Mouse (Mus musculus) heart, embryonic 12.5 days (tissue): Measurements from ENCODE around the gene Ppara. TPM values are rescaled to one million over a fixed set of nuclear protein-coding genes. Genes with fewer than 3 reads are reported as not detected.

Experiments used
- ATAC-seq: fragments of 200-750 bp; cut with Nextera tagmentation; 2 replicates; pipeline ENCODE4 v1.8.0; 2017; ENCODE audit warnings: moderate TSS enrichment, moderate library complexity; ENCODE audit not compliant: insufficient number of reproducible peaks, low FRiP score
- H3K27ac ChIP-seq: fragments of 300-500 bp; sonication (generic); 2 replicates; pipeline ENCODE4 v1.5.1; 2016; ENCODE audit warnings: mild to moderate bottlenecking, moderate library complexity; ENCODE audit not compliant: poor library complexity, severe bottlenecking
- H3K27me3 ChIP-seq: fragments of 300-500 bp; sonication (generic); replicated peaks from 2 replicates; pipeline ENCODE4 v1.6.1; 2016; ENCODE audit warnings: mild to moderate bottlenecking, moderate library complexity
- H3K36me3 ChIP-seq: fragments of 300-500 bp; sonication (generic); 2 replicates; pipeline ENCODE4 v1.6.1; 2016; ENCODE audit warnings: mild to moderate bottlenecking, moderate library complexity
- H3K4me1 ChIP-seq: fragments of 300-500 bp; sonication (generic); replicated peaks from 2 replicates; pipeline ENCODE4 v1.6.1; 2016; ENCODE audit warnings: mild to moderate bottlenecking
- H3K4me2 ChIP-seq: fragments of 300-500 bp; sonication (generic); 2 replicates; pipeline ENCODE4 v1.6.1; 2016; ENCODE audit warnings: mild to moderate bottlenecking, moderate library complexity
- H3K4me3 ChIP-seq: fragments of 300-500 bp; sonication (generic); 2 replicates; pipeline ENCODE4 v1.5.1; 2016; ENCODE audit warnings: mild to moderate bottlenecking
- H3K9ac ChIP-seq: fragments of 300-500 bp; sonication (generic); 2 replicates; pipeline ENCODE4 v1.6.1; 2016; ENCODE audit warnings: mild to moderate bottlenecking, moderate library complexity
- H3K9me3 ChIP-seq: fragments of 300-500 bp; sonication (generic); replicated peaks from 2 replicates; pipeline ENCODE4 v1.6.1; 2016; ENCODE audit warnings: mild to moderate bottlenecking, moderate library complexity
- WGBS: fragments of 180-500 bp; shearing (Covaris S2); methylation state at CpG from one replicate; pipeline ENCODE4 v1.1.7; 2016; 5-methylcytosine and 5-hydroxymethylcytosine counted together
- polyA plus RNA-seq: library from polyadenylated mRNA; unstranded; fragments of >200 nt; fragmentation: Nextera tagmentation; extraction: Ambion mirVana; gene quantifications from 2 replicates; pipeline ENCODE4 v1.2.1, GENCODE M21; 2016

The Ppara gene
- polyA plus RNA-seq, 1 experiment from 2014 or later = 3.3 TPM

GRCm38 (mm10) chr15:85698345-85699034 lies 36.3 kb upstream of the Ppara start:
- ATAC-seq = no peak
- 0 out of 2 replicates have a peak, but pooled peaks cover 9% of the 10 kb centered on the region for H3K27me3 ChIP-seq
- H3K36me3 ChIP-seq = peaks cover 71% of the 10 kb centered on the region
- H3K4me1 ChIP-seq = no peaks in the 10 kb centered on the region
- no peak overlapping the region for H3K4me2 ChIP-seq
- no peak overlapping the region for H3K4me3 ChIP-seq
- no peak overlapping the region for H3K9ac ChIP-seq
- no peak overlapping the region for H3K27ac ChIP-seq
- WGBS = 82% methylated on average over 14 of the region's 14 CpGs
- H3K9me3 ChIP-seq = no peaks in the 10 kb centered on the region

- 81% methylated on average over 5 of the region's 5 CpGs for WGBS
- no peak overlapping the region for H3K27ac ChIP-seq
- no peak overlapping the region for H3K4me3 ChIP-seq
- peaks cover 70% of the 10 kb centered on the region for H3K36me3 ChIP-seq
- 0 out of 2 replicates have a peak, but pooled peaks cover 6% of the 10 kb centered on the region for H3K27me3 ChIP-seq
- no peaks in the 10 kb centered on the region for H3K4me1 ChIP-seq
- ATAC-seq = no peak
- no peak overlapping the region for H3K9ac ChIP-seq
- H3K4me2 ChIP-seq = no peak overlapping the region
- H3K9me3 ChIP-seq = no peaks in the 10 kb centered on the region
Observed at GRCm38 (mm10) chr15:85699452-85699851, 35.3 kb upstream of the Ppara start.

GRCm38 (mm10) chr15:85699862-85700501 lies 34.8 kb upstream of the Ppara start:
- Histone ChIP-seq H3K4me2 (no peak overlapping the region), H3K4me1 (no peaks in the 10 kb centered on the region), H3K36me3 (peaks cover 70% of the 10 kb centered on the region), H3K9me3 (no peaks in the 10 kb centered on the region), H3K27ac (no peak overlapping the region), H3K27me3 (0 out of 2 replicates have a peak, but pooled peaks cover 6% of the 10 kb centered on the region), H3K9ac (no peak overlapping the region), H3K4me3 (no peak overlapping the region)
- WGBS = 86% methylated on average over 13 of the region's 13 CpGs
- no peak for ATAC-seq

GRCm38 (mm10) chr15:85700716-85701115 lies 34.1 kb upstream of the Ppara start:
- WGBS = 81% methylated on average over 9 of the region's 9 CpGs
- Histone ChIP-seq H3K27me3 (0 out of 2 replicates have a peak, but pooled peaks cover 6% of the 10 kb centered on the region), H3K4me2 (no peak overlapping the region), H3K36me3 (peaks cover 65% of the 10 kb centered on the region), H3K27ac (no peak overlapping the region), H3K9me3 (no peaks in the 10 kb centered on the region), H3K9ac (no peak overlapping the region), H3K4me3 (no peak overlapping the region), H3K4me1 (no peaks in the 10 kb centered on the region)
- no peak for ATAC-seq

DNA sequence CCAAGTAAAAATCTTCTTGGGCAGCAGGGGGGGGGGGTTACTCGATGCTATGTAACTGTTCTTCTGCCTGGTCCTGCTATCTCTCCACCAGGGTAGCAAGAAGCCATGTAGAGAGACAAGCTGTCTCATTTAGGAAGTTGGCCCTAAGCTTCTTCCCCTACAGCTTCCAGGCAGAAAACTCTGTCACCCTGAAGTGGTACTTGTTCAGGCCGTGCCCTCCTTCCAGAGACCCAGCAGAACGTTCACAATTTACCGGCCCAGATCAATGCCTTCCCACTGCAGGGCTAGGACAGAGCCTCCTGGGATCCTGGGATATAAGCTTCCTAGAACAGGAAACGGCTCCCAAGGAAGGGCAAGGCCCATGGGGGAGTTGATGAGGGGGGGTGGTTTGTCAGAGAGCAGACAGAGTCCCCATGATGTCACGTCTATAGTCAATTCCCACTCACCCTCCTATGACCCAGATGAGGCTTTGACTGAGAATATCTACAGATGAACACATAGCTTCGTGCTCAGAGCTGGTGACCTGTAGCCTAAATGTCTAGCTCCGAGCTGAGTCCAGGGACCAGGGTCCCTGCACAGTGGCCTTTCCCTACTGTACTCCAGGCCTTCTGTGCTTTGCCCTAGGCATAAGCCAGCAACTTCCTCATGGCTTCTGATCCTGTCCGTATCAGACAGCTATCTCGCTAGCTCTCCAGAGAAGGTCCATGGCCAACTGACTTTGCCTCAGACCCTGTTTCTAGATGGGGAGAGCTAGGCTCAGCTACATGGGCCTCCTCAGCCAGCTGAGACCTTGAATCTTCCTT lies 33.5 kb upstream of the Ppara start:
- WGBS = 72% methylated on average over 10 of the region's 10 CpGs
- no peak overlapping the region for H3K27ac ChIP-seq
- no peak for ATAC-seq

GRCm38 (mm10) chr15:85702411-85702951 lies 32.3 kb upstream of the Ppara start:
- Histone ChIP-seq H3K9me3 (no peaks in the 10 kb centered on the region), H3K27ac (no peak overlapping the region), H3K4me3 (no peak overlapping the region), H3K4me2 (no peak overlapping the region), H3K36me3 (peaks cover 67% of the 10 kb centered on the region), H3K4me1 (no peaks in the 10 kb centered on the region), H3K27me3 (0 out of 2 replicates have a peak, but pooled peaks cover 6% of the 10 kb centered on the region), H3K9ac (no peak overlapping the region)
- WGBS = 83% methylated on average over 13 of the region's 13 CpGs
- ATAC-seq = no peak

More for the DNA sequence above, 33.5 kb upstream of the Ppara start:
- H3K27me3 ChIP-seq = 0 out of 2 replicates have a peak, but pooled peaks cover 6% of the 10 kb centered on the region
- H3K4me2 ChIP-seq = no peak overlapping the region
- H3K4me1 ChIP-seq = no peaks in the 10 kb centered on the region
- no peak overlapping the region for H3K9ac ChIP-seq
- no peaks in the 10 kb centered on the region for H3K9me3 ChIP-seq
- H3K36me3 ChIP-seq = peaks cover 64% of the 10 kb centered on the region
- H3K4me3 ChIP-seq = no peak overlapping the region

DNA sequence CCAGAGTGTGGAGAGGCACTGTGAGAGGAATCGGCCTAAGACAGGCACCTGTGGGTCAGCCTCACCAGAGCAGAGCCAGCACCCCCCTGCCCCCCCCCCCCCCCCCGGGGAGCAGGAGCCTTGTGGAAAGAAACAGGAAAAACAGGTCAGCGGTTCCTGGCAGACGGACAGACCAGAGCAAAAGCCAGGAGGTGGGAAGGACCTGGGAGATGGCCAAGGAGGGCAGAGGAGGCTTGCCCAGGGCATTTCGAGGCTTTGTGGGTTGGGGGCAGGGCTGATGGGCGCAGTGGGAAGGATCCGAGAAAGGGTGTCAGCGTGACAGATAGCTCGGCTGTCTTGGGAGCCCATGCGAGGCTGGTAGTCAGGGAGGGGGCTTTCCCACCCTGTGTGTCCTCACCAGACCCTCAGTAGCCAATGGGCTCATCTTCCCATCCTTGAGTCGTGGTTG lies 31.6 kb upstream of the Ppara start:
- Histone ChIP-seq H3K9ac (no peak overlapping the region), H3K27ac (no peak overlapping the region), H3K4me2 (no peak overlapping the region), H3K27me3 (0 out of 2 replicates have a peak, but pooled peaks cover 6% of the 10 kb centered on the region), H3K4me1 (no peaks in the 10 kb centered on the region), H3K36me3 (peaks cover 66% of the 10 kb centered on the region), H3K9me3 (no peaks in the 10 kb centered on the region), H3K4me3 (no peak overlapping the region)
- no peak for ATAC-seq
- 58% methylated on average over 11 of the region's 11 CpGs for WGBS

DNA sequence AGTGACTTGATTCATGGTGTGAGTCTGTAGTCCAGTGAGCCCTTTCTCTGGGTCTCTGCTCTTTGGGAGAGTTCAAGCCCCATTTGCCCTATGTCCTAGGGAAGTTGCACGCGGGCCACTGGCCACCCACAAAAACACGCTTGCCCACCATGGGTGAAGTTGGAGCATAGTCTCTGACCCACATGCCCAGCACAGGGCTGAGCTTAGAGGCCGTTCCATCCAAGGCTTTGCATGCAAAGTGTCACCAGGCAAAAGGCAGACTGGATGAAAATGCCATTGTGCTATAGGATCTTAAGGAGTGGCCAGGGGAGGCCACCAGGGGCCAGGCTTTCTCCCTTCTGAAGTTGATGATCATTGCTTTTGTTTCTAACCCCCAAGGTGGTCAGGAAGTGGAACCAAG lies 30.9 kb upstream of the Ppara start:
- Histone ChIP-seq H3K27me3 (0 out of 2 replicates have a peak, but pooled peaks cover 6% of the 10 kb centered on the region), H3K4me3 (no peak overlapping the region), H3K36me3 (peaks cover 59% of the 10 kb centered on the region), H3K27ac (no peak overlapping the region), H3K9me3 (no peaks in the 10 kb centered on the region), H3K9ac (no peak overlapping the region), H3K4me2 (no peak overlapping the region), H3K4me1 (no peaks in the 10 kb centered on the region)
- no peak for ATAC-seq
- 88% methylated on average over 4 of the region's 4 CpGs for WGBS

GRCm38 (mm10) chr15:85704341-85705012 lies 30.3 kb upstream of the Ppara start:
- 75% methylated on average over 8 of the region's 8 CpGs for WGBS
- no peak overlapping the region for H3K27ac ChIP-seq
- no peak overlapping the region for H3K4me2 ChIP-seq
- 0 out of 2 replicates have a peak, but pooled peaks cover 6% of the 10 kb centered on the region for H3K27me3 ChIP-seq
- H3K4me1 ChIP-seq = peaks cover 3% of the 10 kb centered on the region; the same call in 1 of the 2 replicates
- H3K9me3 ChIP-seq = no peaks in the 10 kb centered on the region
- no peak for ATAC-seq
- no peak overlapping the region for H3K9ac ChIP-seq
- H3K4me3 ChIP-seq = no peak overlapping the region
- H3K36me3 ChIP-seq = peaks cover 53% of the 10 kb centered on the region

DNA sequence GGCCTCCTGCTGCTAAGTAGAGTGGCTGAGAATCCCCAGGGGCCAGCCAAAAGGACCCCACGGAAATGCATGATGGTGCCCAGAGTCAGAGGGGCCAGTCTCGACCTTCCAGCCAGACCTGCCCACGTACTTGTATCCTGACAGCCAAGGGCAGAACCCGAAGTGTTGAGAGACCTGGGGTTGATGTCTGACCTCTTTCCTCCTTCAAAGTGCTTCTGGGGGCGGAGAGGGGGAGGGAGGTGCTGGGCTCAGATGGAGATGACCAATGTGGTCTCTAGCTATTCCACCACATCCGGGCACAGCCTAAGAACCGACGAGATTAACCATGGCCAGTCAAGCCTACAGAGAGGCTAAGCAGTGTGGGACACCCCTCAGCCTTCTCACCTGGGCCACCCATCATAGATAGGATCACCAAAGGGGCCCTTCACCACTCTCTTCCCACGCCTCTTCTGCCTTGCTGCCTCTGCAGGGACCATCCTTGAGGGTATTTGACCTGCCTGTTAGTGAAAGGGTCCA lies 29.7 kb upstream of the Ppara start:
- Histone ChIP-seq H3K4me3 (no peak overlapping the region), H3K27ac (no peak overlapping the region), H3K9me3 (no peaks in the 10 kb centered on the region), H3K4me1 (peaks cover 3% of the 10 kb centered on the region; the same call in 1 of the 2 replicates), H3K36me3 (peaks cover 50% of the 10 kb centered on the region), H3K9ac (no peak overlapping the region), H3K27me3 (0 out of 2 replicates have a peak, but pooled peaks cover 6% of the 10 kb centered on the region), H3K4me2 (no peak overlapping the region)
- ATAC-seq = no peak
- 63% methylated on average over 9 of the region's 9 CpGs for WGBS
